Mouse (Mus musculus) cerebellum, adult 8-10 months (tissue): Measurements from ENCODE around the gene Rbm46.

Source experiments
- DNase-seq: peaks from one replicate; pipeline ENCODE4 v3.0.0; 2022

Gene Rbm46

DNA sequence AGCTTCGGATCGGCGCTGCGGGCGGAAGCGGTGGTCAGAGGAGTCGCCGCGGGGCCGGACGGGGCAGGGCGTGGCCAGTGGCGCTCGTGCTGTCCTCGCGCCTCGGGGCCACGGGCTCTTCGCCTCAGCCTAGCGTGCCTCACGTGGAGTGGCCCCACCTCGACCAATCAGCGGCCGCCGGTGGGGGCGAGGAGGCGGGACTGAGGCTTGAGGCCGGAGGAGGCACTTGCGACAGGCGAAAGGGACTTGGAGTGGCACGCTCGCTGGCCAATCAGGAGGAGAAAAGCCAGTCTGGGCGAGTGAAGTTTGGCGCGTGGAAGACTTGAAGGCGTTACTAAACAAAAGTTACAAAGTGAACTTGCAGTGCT is at the start of gene Rbm46:
Gene Rbm46, minus strand, starts transcription at position 112 of the 368 bp plus-strand sequence.
- peak; percentile 11 for DNase-seq

DNA sequence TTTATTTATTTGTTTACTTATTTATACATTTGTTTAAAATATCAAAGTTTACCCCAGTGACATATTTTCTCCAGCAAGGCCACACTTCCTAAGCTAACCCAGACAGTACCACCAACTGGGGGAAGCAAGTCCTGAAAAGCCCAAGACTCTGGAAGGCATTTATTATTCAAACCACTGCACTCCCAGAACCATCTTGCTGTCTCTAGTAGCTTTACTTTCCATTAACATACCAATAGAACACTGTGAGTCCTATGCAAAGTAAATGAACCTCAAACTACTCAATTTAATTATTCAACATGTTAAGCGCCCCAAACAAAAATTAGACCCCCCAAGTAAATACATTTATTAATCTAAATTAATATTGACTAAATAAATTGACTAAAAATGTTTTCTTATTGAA is 39.3 kb upstream of the Rbm46 start:
- DNase-seq: no peak

DNA sequence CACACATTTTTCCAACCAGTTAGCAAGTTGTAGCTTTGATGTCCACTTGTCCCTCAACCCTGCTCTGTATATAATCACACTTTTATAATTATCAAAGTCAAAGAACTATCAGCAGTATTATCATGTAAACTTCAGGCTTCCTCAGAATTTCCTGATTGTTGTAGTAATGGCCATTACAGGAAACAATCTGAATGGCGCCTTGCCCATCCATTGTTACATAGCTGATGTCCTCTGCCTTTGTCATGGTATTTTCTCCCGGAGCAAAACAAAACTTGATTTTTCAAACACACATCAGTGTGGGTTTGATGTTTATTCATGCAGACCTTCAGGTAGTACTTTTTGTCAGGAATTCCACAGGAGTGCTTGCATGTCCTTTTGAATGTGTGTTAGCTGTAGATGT is 32.4 kb upstream of the Rbm46 start:
- DNase-seq: no peak

DNA sequence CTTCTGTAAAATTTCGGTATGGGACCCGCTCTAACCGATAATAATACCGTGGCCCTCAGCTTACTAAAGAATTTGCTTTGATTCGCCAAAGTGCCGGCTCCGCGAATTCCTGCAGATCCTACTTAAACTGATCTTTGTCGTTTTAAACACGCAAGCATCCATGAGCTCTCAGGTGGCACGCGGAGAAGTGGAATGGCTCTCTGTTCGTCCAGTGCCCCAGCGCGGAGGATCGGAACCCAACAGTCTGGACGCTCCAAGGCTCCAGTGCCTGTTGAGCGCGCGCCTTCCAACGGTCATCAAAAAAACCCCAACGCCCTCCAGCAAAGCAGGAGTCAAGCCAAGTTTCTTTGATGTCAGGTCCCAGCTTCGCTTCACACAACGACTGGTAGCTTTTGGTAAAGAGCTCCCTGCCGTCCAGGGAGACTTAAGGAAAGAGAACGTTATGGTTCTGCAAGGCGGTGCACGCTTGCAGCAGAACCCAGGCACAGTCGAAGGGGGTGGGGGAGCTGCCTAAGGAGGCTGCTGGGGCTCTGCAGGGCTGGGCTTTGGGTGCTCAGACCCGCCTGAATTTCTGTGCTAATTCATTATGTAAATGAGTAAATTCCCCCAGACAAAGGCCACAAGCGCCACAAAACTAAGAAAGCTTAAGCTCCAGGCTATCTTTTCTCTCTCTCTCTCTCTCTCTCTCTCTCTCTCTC is 28.1 kb upstream of the Rbm46 start:
- no peak for DNase-seq

DNA sequence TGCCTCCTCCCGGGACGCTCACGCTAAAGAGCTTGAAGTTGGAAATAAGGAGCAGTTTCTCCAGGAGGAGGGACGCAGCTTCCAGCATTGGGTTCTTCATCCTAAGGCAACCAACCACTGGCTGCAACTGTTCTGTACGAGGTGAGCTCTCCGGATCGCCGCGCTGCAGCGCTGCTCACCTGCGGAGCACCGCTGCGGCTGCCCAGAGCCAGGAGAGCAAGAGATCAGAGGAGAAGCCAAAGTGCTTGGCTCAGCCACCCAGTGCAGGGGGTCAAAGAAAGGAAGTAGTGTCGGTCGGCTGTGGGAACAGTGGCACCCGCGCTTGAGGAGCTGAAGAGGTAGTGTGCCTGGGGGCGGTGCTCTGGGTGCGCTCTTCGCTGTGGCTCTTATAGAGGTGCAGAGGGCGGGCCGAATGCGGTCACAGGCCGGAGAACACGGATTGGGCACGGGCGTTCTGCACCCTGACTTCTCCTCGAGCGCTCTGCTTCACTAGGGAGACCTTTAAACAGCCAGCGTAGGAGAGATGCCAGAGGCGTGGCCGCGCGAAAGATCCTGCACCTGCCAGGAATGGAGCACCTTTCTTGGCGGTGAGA is 27.4 kb upstream of the Rbm46 start, which contains the start of gene Lrat:
Gene Lrat, minus strand, starts transcription at position 361 of the 593 bp plus-strand sequence.
- no peak for DNase-seq

DNA sequence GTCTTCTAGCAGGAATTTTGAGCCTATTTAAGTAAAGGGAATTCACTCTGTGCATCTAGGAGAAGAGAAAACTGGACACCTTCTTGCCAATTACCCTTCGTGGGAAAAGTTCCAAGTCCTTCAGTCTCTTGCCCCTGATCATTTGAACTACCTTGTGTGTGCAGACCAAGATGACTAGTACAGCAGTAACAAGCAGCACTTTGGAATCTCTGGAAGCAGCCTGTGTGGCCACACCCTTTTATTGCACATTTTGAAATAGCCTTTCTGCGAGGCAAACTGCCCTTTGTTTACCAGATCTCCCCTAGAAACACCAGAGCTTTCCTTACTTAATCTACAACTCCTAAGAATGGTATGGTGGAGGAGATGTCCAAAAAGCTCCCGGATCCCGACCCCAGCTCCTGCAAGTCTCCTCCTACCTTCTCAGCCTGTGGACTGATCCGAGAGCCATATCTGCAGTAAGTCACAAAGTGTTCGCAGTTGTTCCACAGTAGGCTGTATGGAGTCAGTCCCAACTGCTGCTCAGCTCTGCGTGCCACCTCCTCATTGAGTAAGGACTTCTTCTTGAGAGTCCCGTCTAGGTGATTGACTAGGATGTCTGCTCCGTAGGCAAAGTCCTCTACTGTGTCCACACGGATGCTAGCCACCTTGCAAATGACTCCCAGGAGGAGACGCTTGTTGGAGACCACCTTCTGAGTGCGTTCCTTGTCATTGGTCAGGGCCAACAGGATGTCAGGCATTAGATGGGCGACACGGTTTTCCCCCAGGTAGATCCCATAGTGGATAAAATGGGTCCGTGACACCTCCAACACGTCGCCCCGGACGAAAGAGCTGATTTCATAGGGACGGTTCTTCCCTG is 26.7 kb upstream of the Rbm46 start:
- no peak for DNase-seq

DNA sequence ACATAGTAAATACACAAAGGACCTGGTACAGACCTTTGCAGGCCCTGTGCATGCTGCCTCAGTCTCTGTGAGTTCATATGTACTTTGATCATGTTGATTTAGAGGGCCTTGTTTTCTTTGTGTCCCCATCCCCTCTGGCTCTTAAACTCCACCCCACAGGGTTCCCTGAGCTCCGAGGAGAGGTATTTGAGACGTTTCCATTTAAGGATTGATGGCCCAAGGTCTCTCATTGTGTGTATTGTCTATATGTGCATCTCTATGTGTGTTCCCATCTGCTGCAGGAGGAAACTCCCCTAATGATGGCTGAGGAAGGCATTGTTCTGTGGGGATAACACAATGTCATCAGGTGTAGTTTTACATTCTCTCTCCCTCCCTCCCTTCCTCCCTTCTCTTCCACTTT is 12.6 kb upstream of the Rbm46 start:
- no peak for DNase-seq

DNA sequence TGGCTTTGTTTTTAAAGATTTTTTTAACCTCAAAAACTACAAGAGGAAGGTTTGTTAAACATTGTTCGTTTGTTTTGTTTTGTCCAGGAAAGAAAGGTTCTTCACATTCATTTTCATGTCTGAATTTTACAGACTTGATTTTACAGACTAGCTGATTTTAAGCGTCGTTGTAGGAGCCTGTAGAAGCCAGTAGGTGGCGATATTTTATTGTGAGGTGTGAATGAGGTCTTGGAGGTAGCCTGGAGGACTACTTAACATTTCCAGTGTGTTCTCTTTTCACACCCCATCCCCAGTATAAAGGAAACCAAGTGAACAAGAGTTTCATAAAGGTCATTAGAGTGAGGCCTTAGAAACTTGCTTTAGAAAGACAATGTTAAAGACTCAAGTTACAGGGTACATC is 975 bp upstream of the Rbm46 start:
- no peak for DNase-seq

DNA sequence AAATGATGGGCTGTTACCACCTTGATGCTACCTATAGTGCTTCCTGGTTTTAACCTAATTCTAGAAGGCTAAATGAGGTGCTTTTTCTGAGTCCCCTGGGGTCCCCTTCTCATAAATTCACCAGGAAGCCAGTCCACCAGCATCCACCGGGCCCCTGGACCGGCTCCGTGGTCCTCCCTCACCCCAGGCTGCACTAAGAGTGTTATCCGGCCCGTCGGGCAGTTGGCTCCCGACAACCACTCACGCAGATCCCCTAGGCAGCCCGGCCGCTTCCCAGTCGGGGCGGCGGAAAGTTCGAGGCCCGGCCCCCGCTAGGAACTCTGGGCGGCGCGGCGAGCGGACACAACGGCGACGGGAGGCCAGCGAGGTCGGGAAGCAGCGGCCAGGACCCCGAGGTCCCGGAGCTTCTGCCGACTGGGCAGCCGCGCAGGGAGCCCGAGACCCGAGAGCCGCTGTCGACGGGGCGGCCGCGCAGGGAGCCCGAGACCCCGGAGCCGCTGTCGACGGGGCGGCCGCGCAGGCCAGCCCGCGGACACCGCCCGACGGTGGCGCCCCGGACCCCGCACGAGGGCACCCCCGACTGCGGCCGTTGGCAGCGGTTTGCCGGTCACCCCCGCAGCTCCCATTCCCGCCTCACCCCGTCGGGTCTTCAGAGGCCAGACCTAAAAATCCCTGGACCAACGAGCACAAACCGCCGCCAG is 462 bp downstream of the Rbm46 start:
- no peak for DNase-seq

DNA sequence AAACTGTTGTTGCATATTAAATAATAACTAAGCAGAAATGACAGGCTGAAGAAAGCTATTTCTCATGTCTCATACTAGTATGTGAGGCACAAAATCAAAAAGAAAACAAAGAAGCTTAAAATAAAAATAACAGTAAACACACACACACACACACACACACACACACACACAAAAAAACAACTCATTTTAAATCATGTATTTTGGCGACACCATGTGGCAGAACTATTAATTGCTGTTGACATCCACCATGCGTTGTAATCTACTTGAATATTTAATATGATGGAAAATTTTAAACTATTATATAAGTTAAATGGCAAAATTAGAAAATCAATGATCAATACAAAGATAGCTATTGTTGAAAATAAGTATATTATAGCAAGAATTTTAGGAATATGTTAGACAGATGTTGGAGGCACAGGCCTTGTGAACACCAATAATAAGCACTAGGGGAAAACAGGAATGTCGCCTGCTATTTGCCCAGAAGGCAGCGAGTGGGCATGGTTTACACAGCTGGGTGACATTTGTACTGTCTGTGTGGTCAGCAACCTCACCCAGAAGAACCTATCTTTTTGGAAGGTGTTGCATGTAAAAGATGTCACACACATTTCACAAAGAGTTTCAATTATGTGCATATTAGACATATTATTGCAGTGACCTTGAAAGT is 18.7 kb downstream of the Rbm46 start:
- peak; percentile 29 for DNase-seq

DNA sequence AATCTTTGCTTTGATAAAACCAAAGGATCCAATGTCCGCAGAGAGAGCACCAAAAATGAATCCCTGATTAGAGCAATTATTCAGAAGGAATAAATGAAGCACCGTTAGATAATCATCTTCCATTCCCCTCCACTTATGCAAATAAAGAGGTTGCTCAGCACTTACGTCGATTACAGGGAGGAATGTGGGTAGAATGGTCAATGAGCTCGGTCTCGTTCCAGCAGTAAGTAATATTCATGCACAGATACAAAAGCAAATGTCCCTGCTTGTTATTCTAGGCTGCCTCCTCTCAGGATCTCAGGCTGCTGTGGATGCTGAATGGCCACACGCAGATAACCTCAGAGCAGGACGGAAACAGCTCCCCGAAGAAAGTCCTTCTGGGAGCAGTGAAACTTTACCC is 51.1 kb downstream of the Rbm46 start:
- DNase-seq: no peak

DNA sequence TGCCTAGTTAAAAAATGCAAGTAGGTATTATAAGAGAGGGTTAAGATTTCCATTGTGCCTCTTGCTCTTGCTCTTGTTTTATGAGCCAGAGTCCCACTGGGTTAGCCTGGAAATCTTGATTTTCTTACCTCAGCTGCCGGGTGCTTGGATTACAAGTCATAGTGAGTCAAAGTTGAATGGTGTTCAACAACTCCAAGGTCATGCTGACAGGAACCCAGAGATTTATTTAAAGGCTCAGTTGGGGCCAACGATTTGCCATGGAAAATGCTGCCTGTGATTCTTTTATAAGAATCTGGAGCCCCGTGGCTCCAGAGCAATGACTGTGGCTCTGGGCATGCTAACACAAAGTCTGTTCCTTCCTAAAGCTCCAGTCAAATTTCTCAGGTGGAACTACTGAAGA is 64.4 kb downstream of the Rbm46 start:
- DNase-seq: no peak

DNA sequence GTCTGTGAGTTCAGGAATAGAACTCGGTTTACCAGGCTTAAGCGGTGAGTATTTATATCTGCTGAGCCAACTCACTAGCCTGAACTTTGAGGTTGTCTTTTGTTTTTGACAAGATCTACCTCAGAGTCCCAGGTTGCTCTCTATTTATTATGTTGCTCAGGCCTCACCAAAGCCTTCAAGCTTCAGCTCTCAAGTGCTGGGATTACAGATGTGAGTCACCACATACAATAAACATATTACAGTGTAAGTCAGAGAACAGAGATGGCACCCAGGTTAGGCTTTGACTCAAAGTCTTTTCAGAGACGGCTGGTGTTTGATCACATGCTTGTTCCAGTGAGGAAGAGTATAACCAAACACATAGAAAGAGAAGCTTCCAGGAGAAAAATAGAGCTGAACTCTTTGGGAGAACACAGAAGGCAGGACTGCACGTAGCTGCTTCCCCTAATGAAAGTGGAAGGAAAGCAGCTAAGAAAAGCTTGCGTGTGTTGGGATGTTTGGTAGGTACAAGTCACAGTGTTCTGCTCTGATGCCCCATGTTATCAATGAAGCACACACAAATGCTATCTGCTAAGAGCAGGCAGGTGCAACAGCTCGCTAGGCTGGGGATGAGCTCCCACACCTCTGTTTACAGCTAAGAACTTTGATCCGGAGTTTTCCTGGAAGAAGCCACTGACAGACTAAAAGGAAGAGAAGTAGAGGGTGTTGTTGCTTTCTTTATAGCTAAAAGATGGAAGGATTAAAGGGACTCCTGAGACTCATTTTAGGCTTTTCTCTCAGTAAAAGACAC is 65.8 kb downstream of the Rbm46 start:
- DNase-seq: no peak

DNA sequence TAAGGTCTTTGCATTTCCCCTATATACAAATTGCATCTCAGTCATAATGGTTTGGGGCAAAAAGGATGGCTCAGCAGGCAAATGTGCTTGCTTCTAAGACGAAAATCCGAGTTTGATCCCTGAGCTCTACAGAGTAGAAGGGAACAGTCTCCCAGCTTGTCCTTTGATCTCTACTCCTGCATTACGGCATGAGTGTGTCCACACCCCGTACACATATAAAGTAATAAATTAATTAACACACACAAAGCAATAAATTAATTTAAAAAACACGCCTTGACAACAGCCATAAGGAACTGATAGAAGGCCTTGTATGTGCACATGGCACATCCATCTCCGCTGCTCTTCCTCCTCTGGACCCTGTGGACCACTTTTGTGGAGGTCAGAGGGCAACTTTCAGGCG is 66.5 kb downstream of the Rbm46 start:
- no peak for DNase-seq

DNA sequence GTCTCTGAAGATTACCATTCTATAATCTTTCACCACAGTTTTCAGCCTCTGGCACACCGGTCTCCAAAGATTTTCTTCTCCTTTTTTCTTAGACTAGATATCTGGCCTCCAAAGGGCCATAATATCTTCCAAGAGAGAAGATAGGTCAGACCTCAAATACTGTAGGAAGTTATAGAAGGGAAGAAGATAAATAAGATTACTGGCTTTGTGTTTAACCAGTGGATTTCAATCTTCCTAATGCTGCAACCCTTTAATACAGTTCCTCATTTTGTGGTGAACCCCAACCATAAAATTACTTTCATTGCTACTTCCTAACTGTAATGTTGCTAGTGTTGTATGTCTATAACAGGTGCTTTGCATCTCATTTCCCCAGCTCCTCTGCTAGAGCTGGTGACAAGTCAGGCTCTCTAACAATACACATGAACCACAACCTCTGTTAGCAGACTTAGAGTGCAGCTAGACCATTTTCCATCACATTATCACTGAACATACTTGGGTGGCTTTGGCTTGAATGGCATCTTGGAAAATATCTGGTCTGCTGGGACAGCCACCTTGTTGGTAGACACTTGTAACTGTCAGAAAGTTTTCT is 67.9 kb downstream of the Rbm46 start:
- no peak for DNase-seq

DNA sequence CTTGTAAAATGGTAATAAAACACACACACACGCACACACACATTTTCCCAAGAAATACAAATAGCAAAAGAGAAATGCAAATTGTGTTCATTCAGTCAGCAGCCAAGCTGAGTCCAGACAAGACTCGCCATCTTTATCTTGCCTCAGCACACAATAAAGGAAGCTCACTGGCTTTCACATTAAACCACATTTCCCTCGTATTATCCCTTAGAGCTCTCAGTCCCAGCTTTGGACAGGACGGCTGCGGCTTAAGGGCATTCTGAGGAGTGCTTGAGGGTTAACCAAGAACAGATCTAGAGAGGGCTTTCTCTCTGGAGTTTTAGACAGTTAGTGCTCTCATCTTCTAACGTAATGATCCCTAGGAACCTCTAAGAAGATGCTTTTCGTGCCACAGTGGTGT is 71.0 kb downstream of the Rbm46 start:
- no peak for DNase-seq

DNA sequence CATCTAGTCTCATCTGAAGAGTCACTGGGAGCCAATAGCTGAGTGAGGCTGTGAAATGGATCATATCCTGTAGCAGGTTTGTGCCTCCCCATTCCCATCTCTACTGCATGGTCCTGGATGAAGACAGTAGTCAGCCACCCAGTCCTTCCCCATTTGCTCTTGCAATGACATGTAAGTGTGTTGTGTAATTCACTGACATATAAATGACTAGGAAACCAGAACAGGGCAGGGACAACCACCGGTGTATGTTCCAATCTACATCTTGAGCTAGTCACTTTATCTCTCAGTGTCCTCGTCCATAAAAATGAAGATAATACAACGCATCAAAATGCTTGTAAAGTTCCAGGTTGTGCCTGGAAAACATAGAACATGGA is 75.8 kb downstream of the Rbm46 start:
- no peak for DNase-seq

DNA sequence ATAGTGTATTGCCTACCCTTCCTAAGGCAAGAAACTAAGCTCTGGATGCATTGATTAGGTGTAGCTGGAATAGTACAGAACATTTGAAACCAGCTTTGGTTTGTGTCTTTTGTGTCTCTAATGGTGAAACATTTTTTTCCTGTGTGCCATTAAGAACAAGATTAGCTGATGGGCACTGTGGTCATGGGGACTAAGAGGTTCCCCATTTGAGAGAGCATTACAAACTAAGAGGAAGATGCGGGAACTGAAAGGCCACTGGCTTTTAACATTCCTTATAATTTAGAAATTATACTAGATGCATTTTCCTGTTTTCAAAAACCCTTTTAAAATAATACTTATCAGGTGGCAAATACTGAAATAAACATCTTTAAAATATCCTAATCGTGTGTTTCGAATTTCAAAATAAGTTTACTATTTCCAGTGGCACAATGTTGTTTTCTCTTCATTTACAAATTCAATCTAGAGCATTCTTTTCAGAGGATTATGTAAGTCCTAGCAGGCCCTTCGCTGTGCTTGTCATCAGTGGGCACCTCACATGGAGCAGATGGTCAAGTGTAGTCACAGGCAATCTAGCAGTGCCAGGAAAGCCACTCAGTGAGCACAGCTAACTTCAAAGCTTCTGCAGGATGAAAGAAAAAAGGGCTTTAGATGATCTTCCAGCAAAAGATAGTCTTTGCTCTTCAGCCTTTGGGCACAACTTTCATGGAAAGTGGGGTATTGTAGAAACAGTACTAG is 76.4 kb downstream of the Rbm46 start:
- peak; percentile 43 for DNase-seq

DNA sequence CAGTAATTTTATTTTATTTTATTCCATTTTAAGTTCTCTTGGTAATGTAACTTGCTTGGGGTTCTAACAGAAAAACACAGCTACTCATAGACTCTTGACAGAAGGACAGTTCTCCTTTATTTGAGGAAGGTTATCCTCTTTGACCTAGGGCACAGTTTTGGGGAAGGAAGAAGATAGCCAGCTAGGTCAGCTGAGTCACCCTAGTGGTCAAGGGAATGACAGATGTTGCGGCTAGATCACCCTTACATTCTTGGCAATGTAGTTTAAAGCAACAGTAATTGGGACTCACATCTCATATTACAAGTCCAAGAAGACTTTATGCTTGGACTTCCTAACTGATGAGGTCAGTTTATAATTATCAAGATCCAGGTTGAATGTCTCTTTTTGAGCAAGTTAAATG is 82.6 kb downstream of the Rbm46 start:
- no peak for DNase-seq

DNA sequence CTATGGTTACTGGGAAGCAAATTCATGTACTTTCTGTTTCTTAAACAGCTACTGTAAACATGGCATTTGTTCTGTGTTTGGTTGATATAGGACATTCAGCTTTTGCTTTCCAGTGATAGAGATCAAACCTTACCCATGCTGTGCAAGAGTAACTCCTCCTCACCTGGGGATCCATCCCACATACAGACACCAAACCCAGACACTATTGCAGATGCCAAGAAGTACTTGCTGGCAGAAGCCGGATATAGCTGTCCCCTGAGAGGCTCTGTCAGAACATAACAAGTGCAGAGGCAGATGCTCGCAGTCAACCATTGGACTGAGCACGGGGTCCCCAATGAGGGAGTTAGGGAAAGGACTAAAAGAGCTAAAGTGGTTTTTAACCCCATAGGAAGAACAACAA is 84.6 kb downstream of the Rbm46 start:
- no peak for DNase-seq
